Mouse (Mus musculus) ES-Bruce4 (cell line): ENCODE measurements at regions not wholly inside any gene's neighbourhood (a gene's known extent, or its start where the extent isn't known, plus 50 kb on each side); places are given as distances from the start of the nearest gene placed in this dataset.
"Not testable (repeated sequence)": the region's sequence is repeated elsewhere in the genome, so short reads cannot be mapped to it uniquely, and the experiment has no call there.

Source experiments
- H3K27ac ChIP-seq: 2 replicates; pipeline ENCODE4 v1.5.1; 2012; ENCODE audit warnings: low read length, inconsistent platforms; ENCODE audit not compliant: insufficient read depth
- H3K27me3 ChIP-seq: 2 replicates; pipeline ENCODE4 v1.6.1; 2012; ENCODE audit warnings: mild to moderate bottlenecking, low read length, inconsistent platforms; ENCODE audit not compliant: control insufficient read depth, poor library complexity, insufficient read depth, severe bottlenecking
- H3K36me3 ChIP-seq: 2 replicates; pipeline ENCODE4 v1.6.1; 2012; ENCODE audit warnings: inconsistent platforms, mild to moderate bottlenecking, low read length, moderate library complexity; ENCODE audit not compliant: control insufficient read depth, poor library complexity, insufficient read depth, severe bottlenecking
- H3K4me1 ChIP-seq: one replicate; pipeline ENCODE4 v1.8.1; 2011; ENCODE audit warnings: low read length; ENCODE audit not compliant: control insufficient read depth, insufficient read depth
- H3K4me3 ChIP-seq: 2 replicates; pipeline ENCODE4 v1.5.1; 2011; ENCODE audit warnings: low read depth, mild to moderate bottlenecking, low read length
- H3K9ac ChIP-seq: 2 replicates; pipeline ENCODE4 v1.6.1; 2012; ENCODE audit warnings: low read depth, mild to moderate bottlenecking, inconsistent platforms; ENCODE audit not compliant: poor library complexity, severe bottlenecking
- H3K9me3 ChIP-seq: replicated peaks from 2 replicates; pipeline ENCODE4 v1.6.1; 2012; ENCODE audit warnings: mild to moderate bottlenecking, low read length, inconsistent platforms; ENCODE audit not compliant: control insufficient read depth, poor library complexity, insufficient read depth, severe bottlenecking
- CTCF ChIP-seq: IDR thresholded peaks from one replicate; pipeline ENCODE4 v1.8.1; 2011; ENCODE audit warnings: low read depth, low read length
- EP300 ChIP-seq: IDR thresholded peaks from 2 replicates; pipeline ENCODE4 v1.6.1; 2011; ENCODE audit warnings: low read depth, low read length; ENCODE audit not compliant: insufficient read depth
- POLR2A ChIP-seq: IDR thresholded peaks from one replicate; pipeline ENCODE4 v1.8.1; 2011; ENCODE audit warnings: low read length; ENCODE audit not compliant: insufficient read depth

- no peaks in the 10 kb centered on the region for H3K36me3 ChIP-seq
Measured at GRCm38 (mm10) chr5:13847571-13847970, 56.2 kb downstream of the Speer3 start.

GRCm38 (mm10) chr5:13880236-13880635 lies 88.8 kb downstream of the Speer3 start:
- H3K27me3 ChIP-seq, H3K27ac ChIP-seq, H3K36me3 ChIP-seq: not testable (repeated sequence)

More at GRCm38 (mm10) chr5:13847571-13847970, 56.2 kb downstream of the Speer3 start:
- H3K9ac ChIP-seq: no peak overlapping the region
- no peaks in the 10 kb centered on the region for H3K27me3 ChIP-seq
- no peaks in the 10 kb centered on the region for H3K9me3 ChIP-seq
- no peak for TF ChIP-seq EP300
- H3K4me1 ChIP-seq: no peaks in the 10 kb centered on the region
- H3K27ac ChIP-seq: no peak overlapping the region
- no peak overlapping the region for H3K4me3 ChIP-seq

GRCm38 (mm10) chr5:13888415-13888814 lies 97.0 kb downstream of the Speer3 start:
- Histone ChIP-seq H3K4me3 (no peak overlapping the region), H3K9me3 (no peaks in the 10 kb centered on the region), H3K9ac (no peak overlapping the region), H3K27ac (no peak overlapping the region), H3K36me3 (no peaks in the 10 kb centered on the region), H3K4me1 (no peaks in the 10 kb centered on the region), H3K27me3 (no peaks in the 10 kb centered on the region)
- no peak for TF ChIP-seq EP300
- TF ChIP-seq POLR2A: no peak
- no peak for TF ChIP-seq CTCF

More at GRCm38 (mm10) chr5:13880236-13880635, 88.8 kb downstream of the Speer3 start:
- not testable (repeated sequence) for H3K9me3 ChIP-seq, H3K9ac ChIP-seq, H3K4me1 ChIP-seq, H3K4me3 ChIP-seq

GRCm38 (mm10) chr5:13908257-13908656 lies 116.8 kb upstream of the Sema3e start:
- TF ChIP-seq EP300 (no peak), POLR2A (no peak), CTCF (no peak)
- H3K9ac ChIP-seq: no peak overlapping the region
- no peak overlapping the region for H3K27ac ChIP-seq
- no peaks in the 10 kb centered on the region for H3K9me3 ChIP-seq
- H3K27me3 ChIP-seq: no peaks in the 10 kb centered on the region
- no peaks in the 10 kb centered on the region for H3K36me3 ChIP-seq
- H3K4me1 ChIP-seq: no peaks in the 10 kb centered on the region
- H3K4me3 ChIP-seq: no peak overlapping the region

- TF ChIP-seq EP300: no peak
- no peak overlapping the region for H3K27ac ChIP-seq
- no peaks in the 10 kb centered on the region for H3K9me3 ChIP-seq
- no peaks in the 10 kb centered on the region for H3K36me3 ChIP-seq
- no peak overlapping the region for H3K4me3 ChIP-seq
- H3K9ac ChIP-seq: no peak overlapping the region
- no peaks in the 10 kb centered on the region for H3K4me1 ChIP-seq
- H3K27me3 ChIP-seq: no peaks in the 10 kb centered on the region
Measured at GRCm38 (mm10) chr5:13917355-13917754, 107.7 kb upstream of the Sema3e start.

- Histone ChIP-seq H3K9ac (no peak overlapping the region), H3K4me1 (no peaks in the 10 kb centered on the region), H3K27me3 (no peaks in the 10 kb centered on the region), H3K9me3 (no peaks in the 10 kb centered on the region), H3K36me3 (no peaks in the 10 kb centered on the region), H3K4me3 (no peak overlapping the region), H3K27ac (no peak overlapping the region)
- TF ChIP-seq CTCF: no peak
- no peak for TF ChIP-seq POLR2A
- TF ChIP-seq EP300: no peak
Measured at GRCm38 (mm10) chr5:13922295-13922694, 102.8 kb upstream of the Sema3e start.

GRCm38 (mm10) chr5:13931011-13931410 lies 94.1 kb upstream of the Sema3e start:
- H3K27ac ChIP-seq: no peak overlapping the region
- H3K36me3 ChIP-seq: no peaks in the 10 kb centered on the region
- no peak overlapping the region for H3K4me3 ChIP-seq
- no peaks in the 10 kb centered on the region for H3K9me3 ChIP-seq
- no peaks in the 10 kb centered on the region for H3K27me3 ChIP-seq
- TF ChIP-seq POLR2A: no peak
- TF ChIP-seq EP300: no peak
- no peak overlapping the region for H3K9ac ChIP-seq
- no peaks in the 10 kb centered on the region for H3K4me1 ChIP-seq
